Mouse (Mus musculus): ENCODE data around the gene Shank2. TPM values are rescaled to one million over a fixed set of nuclear protein-coding genes. Genes with fewer than 3 reads are reported as not detected.

Gene Shank2
- total RNA-seq, 4 experiments from 2014 or later = 0.16 to 0.38 (median 0.24) TPM

GRCm38 (mm10) chr7:144470545-144471059 lies 468.9 kb downstream of the Shank2 start, which contains the start of gene Cttn:
TSS of gene Cttn (minus strand) at chr7:144471009.
- peak; percentile 90 for DNase-seq (ENCODE audit: low spot score)

- DNase-seq (ENCODE audit: low spot score) = no peak
These were observed 469.4 kb downstream of the Shank2 start for GRCm38 (mm10) chr7:144471103-144471502.

- DNase-seq (ENCODE audit: low spot score) = no peak
These were observed 471.8 kb downstream of the Shank2 start for GRCm38 (mm10) chr7:144473486-144473885.

Small RNA genes lying within 50 kb of the gene (microRNA-seq; reads per million reads assigned to microRNA genes)
- not detected for gene Mir3105

Other genes with a start within 250 kb of the Shank2 start
- 10 to 100 TPM; 17.1 to 29.4 (median 20.3) TPM for gene Osbpl5, start 244.9 kb upstream of the Shank2 start, total RNA-seq (2022)
- not detected for gene Mrgprg, start 234.9 kb upstream of the Shank2 start, total RNA-seq (2022)
- 1 to 10 TPM; 1.6 to 1.8 (median 1.6) TPM for gene Mrgpre, start 217.4 kb upstream of the Shank2 start, total RNA-seq (2022)
- 1 to 10 TPM; 4.9 to 6.3 (median 5.2) TPM for gene Nadsyn1, start 179.1 kb upstream of the Shank2 start, total RNA-seq (2022)
- 1 to 10 TPM; 4.9 to 6.7 (median 5.5) TPM for gene Dhcr7, start 178.8 kb upstream of the Shank2 start, total RNA-seq (2022)
- not detected for gene Gm498, start 135.1 kb upstream of the Shank2 start, total RNA-seq (2022)